Mouse (Mus musculus) spleen, postnatal 4 days (tissue): ENCODE data around the gene Pms2.
A peak's percentile ranks its signal among the peaks of the same experiment; 100 is the strongest.

Experiments
- DNase-seq, 2 experiments: peaks; one replicate each; pipeline ENCODE4 v3.0.0; 2022; ENCODE audit warnings: low spot score in 2 of 2

Pms2 gene

GRCm38 (mm10) chr5:143932831-143933230 is 23.1 kb downstream of the Pms2 start, which contains the start of gene Rsph10b:
Gene Rsph10b (plus strand): TSS chr5:143933035.
- DNase-seq = peak in 1 of 2 experiments; percentile 55

- DNase-seq = peak in 1 of 2 experiments; percentile 54
Observed at GRCm38 (mm10) chr5:143933414-143933813, 23.6 kb downstream of the Pms2 start.

GRCm38 (mm10) chr5:143933875-143934274 is 24.1 kb downstream of the Pms2 start:
- DNase-seq = no peak

- DNase-seq = no peak
Observed at GRCm38 (mm10) chr5:143936156-143936555, 26.4 kb downstream of the Pms2 start.

- DNase-seq = no peak
Observed at GRCm38 (mm10) chr5:143941588-143941987, 31.8 kb downstream of the Pms2 start.

- DNase-seq = no peak
Observed at GRCm38 (mm10) chr5:143943231-143944125, 33.7 kb downstream of the Pms2 start.

- DNase-seq = no peak
Observed at GRCm38 (mm10) chr5:143948361-143948760, 38.6 kb downstream of the Pms2 start.

- DNase-seq = no peak
Observed at GRCm38 (mm10) chr5:143950016-143950415, 40.3 kb downstream of the Pms2 start.

GRCm38 (mm10) chr5:143957101-143957500 is 47.3 kb downstream of the Pms2 start:
- no peak for DNase-seq

- DNase-seq = no peak
Observed at GRCm38 (mm10) chr5:143959551-143959950, 49.8 kb downstream of the Pms2 start.

GRCm38 (mm10) chr5:143961176-143961575 is 51.4 kb downstream of the Pms2 start:
- no peak for DNase-seq

- DNase-seq = no peak
Observed at GRCm38 (mm10) chr5:143965586-143966345, 56.0 kb downstream of the Pms2 start.

GRCm38 (mm10) chr5:143966671-143967070 is 56.9 kb downstream of the Pms2 start:
- DNase-seq = no peak

GRCm38 (mm10) chr5:143972628-143973027 is 62.9 kb downstream of the Pms2 start:
- DNase-seq = no peak

GRCm38 (mm10) chr5:143974931-143975630 is 65.3 kb downstream of the Pms2 start:
- DNase-seq = peak; percentile 67 to 90

GRCm38 (mm10) chr5:143975631-143975933 is 65.8 kb downstream of the Pms2 start:
- no peak for DNase-seq

- DNase-seq = no peak
Observed at GRCm38 (mm10) chr5:143976232-143976631, 66.5 kb downstream of the Pms2 start.

GRCm38 (mm10) chr5:143976726-143977431 is 67.1 kb downstream of the Pms2 start:
- DNase-seq = peak; percentile 73

- no peak for DNase-seq
Observed at GRCm38 (mm10) chr5:143980858-143981257, 71.1 kb downstream of the Pms2 start.

- no peak for DNase-seq
Observed at GRCm38 (mm10) chr5:143982361-143982760, 72.6 kb downstream of the Pms2 start.
